Mouse (Mus musculus): ENCODE results near the gene Krt88.

DNA sequence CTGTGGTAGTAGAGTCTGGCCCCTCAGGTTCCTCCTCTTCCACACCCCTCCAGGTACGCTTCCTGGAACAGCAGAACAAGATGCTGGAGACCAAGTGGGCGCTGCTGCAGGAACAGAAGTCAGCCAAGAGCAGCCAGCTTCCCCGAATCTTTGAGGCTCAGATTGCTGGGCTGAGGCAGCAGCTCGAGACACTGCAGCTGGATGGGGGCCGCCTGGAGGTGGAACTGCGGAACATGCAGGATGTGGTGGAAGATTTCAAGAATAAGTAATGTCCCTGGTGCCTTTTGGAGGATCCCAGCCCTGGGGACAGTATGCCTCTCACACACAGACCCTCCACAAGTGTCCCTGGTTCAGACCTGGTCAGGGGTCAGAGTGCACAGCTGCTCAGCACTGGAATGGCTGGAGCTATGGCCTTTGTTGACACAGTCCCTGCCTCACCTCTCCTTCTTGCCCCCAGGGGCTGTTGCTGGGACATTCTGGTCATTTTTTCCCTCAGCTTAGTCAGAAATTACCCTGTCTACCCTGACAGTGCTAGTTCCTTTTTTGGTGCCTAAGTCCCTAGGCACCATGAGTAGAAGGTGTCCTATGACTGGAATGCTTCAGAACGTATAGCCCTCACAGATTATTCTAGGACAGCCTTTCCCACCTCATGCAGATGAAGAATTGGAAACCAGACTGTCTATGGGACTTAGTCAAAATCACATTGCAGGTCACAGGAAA, 33.5 kb upstream of the Krt88 start:
- TF ChIP-seq GATA1 (IDR thresholded peaks at IDR 0.05; ENCODE audit: low read length) (no peak), TAL1 (IDR thresholded peaks at IDR 0.05; ENCODE audit: low read length) (no peak)

All from erythroblast, embryonic 14.5 days (primary cell).